Comparison of ENCODE assay signal across 15 mouse cellular contexts in genomic region chr2:115757685-115758084, GRCm38 (mm10).
A peak's percentile ranks its signal among the peaks of the same experiment; 100 is the strongest.
DNase-seq lines count a peak whose midpoint lies in the region; ATAC-seq and TF ChIP-seq lines count a peak whose summit lies in the region.
"Had no signal": no experiment of that assay in that cellular context is flagged by ENCODE, and none has a peak within 500 bp of the region (broad histone marks: within the 10 kb centered on the region; RNA-seq: fewer than 3 reads in every experiment).

No protein-coding gene starts in this region.

- no peaks in the 10 kb centered on the region for H3K36me3 ChIP-seq in liver, adult 2 months (ENCODE audit: control insufficient read depth, insufficient read depth, low read length)
- H3K36me3 ChIP-seq in liver, embryonic 11.5 days (ENCODE audit: control insufficient read depth, insufficient read depth, low read length): no peaks in the 10 kb centered on the region
- H3K36me3 ChIP-seq in heart, embryonic 12.5 days: no peaks in the 10 kb centered on the region
- no peaks in the 10 kb centered on the region for H3K36me3 ChIP-seq in stomach, embryonic 16.5 days (ENCODE audit: control insufficient read depth, insufficient read depth, low read length)
- no peaks in the 10 kb centered on the region for H3K36me3 ChIP-seq in forebrain, embryonic 10.5 days (replicated peaks)
- H3K36me3 ChIP-seq: embryonic facial prominence, embryonic 13.5 days; hindbrain, embryonic 10.5 days; limb, embryonic 12.5 days; midbrain, embryonic 10.5 days had no signal

- intact Hi-C loops in heart, postnatal 14 days (cut with DNase I): no loop called here

- peak; percentile 47 for DNase-seq in liver, adult 2 months (ENCODE audit: extremely low read depth, low read depth, low spot score)
- no peak for DNase-seq in liver, embryonic 11.5 days (ENCODE audit: low spot score)
- DNase-seq in heart, postnatal 14 days: peak; percentile 11 to 38
- no peak for DNase-seq in cerebellum, adult 9-11 months
- DNase-seq in forebrain, embryonic 10.5 days (ENCODE audit: extremely low spot score, low spot score): no peak
- DNase-seq: adrenal gland, postnatal 36 days; cerebellum, postnatal 36 days; spleen, adult 18-20 months had no signal

- H3K79me2 ChIP-seq in liver, adult 2 months (ENCODE audit: control insufficient read depth, insufficient read depth, low read length): no peaks in the 10 kb centered on the region

- no peaks in the 10 kb centered on the region for H3K27me3 ChIP-seq in liver, adult 2 months (ENCODE audit: control insufficient read depth, insufficient read depth, low read length)
- H3K27me3 ChIP-seq in liver, embryonic 11.5 days (replicated peaks; ENCODE audit: control insufficient read depth, insufficient read depth, low read length): no peaks in the 10 kb centered on the region
- no peaks in the 10 kb centered on the region for H3K27me3 ChIP-seq in heart, embryonic 12.5 days (replicated peaks)
- no peaks in the 10 kb centered on the region for H3K27me3 ChIP-seq in stomach, embryonic 16.5 days (ENCODE audit: control insufficient read depth, insufficient read depth, low read length)
- H3K27me3 ChIP-seq in forebrain, embryonic 10.5 days (ENCODE audit: poor library complexity, severe bottlenecking): peaks cover 9% of the 10 kb centered on the region
- H3K27me3 ChIP-seq: embryonic facial prominence, embryonic 13.5 days had no signal

- peaks cover 8% of the 10 kb centered on the region for H3K4me1 ChIP-seq in liver, adult 2 months (ENCODE audit: control insufficient read depth, insufficient read depth, low read length)
- H3K4me1 ChIP-seq in liver, embryonic 11.5 days (replicated peaks; ENCODE audit: control insufficient read depth, insufficient read depth, low read length): 0 out of 2 replicates have a peak, but pooled peaks cover 7% of the 10 kb centered on the region
- H3K4me1 ChIP-seq in heart, embryonic 12.5 days (replicated peaks): peaks cover 23% of the 10 kb centered on the region
- H3K4me1 ChIP-seq in stomach, embryonic 16.5 days (ENCODE audit: control insufficient read depth, insufficient read depth, low read length): peaks cover 12% of the 10 kb centered on the region
- H3K4me1 ChIP-seq in forebrain, embryonic 10.5 days: peaks cover 9% of the 10 kb centered on the region
- H3K4me1 ChIP-seq: embryonic facial prominence, embryonic 13.5 days had no signal

- no peaks in the 10 kb centered on the region for H3K9me3 ChIP-seq in liver, embryonic 11.5 days (ENCODE audit: control insufficient read depth, low read length)
- H3K9me3 ChIP-seq in heart, embryonic 12.5 days (replicated peaks): no peaks in the 10 kb centered on the region
- H3K9me3 ChIP-seq in stomach, embryonic 16.5 days (replicated peaks; ENCODE audit: control insufficient read depth, low read length): no peaks in the 10 kb centered on the region
- H3K9me3 ChIP-seq in forebrain, embryonic 10.5 days: no peaks in the 10 kb centered on the region
- H3K9me3 ChIP-seq: embryonic facial prominence, embryonic 13.5 days; hindbrain, embryonic 10.5 days; limb, embryonic 12.5 days; midbrain, embryonic 10.5 days had no signal

- H3K9ac ChIP-seq in liver, adult 2 months (ENCODE audit: low read depth, low read length): no peak overlapping the region
- no peak overlapping the region for H3K9ac ChIP-seq in liver, embryonic 11.5 days (ENCODE audit: low read depth, low read length)
- no peak overlapping the region for H3K9ac ChIP-seq in heart, embryonic 12.5 days
- peak overlapping the region; percentile 21; the same call in 1 of the 2 replicates for H3K9ac ChIP-seq in stomach, embryonic 16.5 days (ENCODE audit: low read length)
- H3K9ac ChIP-seq: embryonic facial prominence, embryonic 13.5 days; limb, embryonic 12.5 days had no signal

- TF ChIP-seq CTCF in liver, adult 2 months (IDR thresholded peaks at IDR 0.05; ENCODE audit: low read depth, low read length): no peak

- 51% methylated on average over 6 of the region's 6 CpGs for WGBS in liver, adult 2 months
- 57% methylated on average over 6 of the region's 6 CpGs for WGBS in liver, embryonic 11.5 days
- 31% methylated on average over 6 of the region's 6 CpGs for WGBS in heart, embryonic 12.5 days
- 29% methylated on average over 6 of the region's 6 CpGs for WGBS in stomach, embryonic 16.5 days
- 72% methylated on average over 6 of the region's 6 CpGs for WGBS in forebrain, embryonic 10.5 days

- no peak overlapping the region for H3K4me2 ChIP-seq in liver, embryonic 11.5 days
- no peak overlapping the region; the same call in 1 of the 2 replicates for H3K4me2 ChIP-seq in heart, embryonic 12.5 days
- H3K4me2 ChIP-seq in stomach, embryonic 16.5 days (ENCODE audit: low read depth, low read length): peak overlapping the region; percentile 29; the same call in 1 of the 2 replicates
- H3K4me2 ChIP-seq: embryonic facial prominence, embryonic 13.5 days; limb, embryonic 12.5 days had no signal

- ATAC-seq in liver, embryonic 11.5 days (replicated peaks; ENCODE audit: low FRiP score): no peak
- ATAC-seq in heart, embryonic 12.5 days (ENCODE audit: insufficient number of reproducible peaks, low FRiP score): no peak
- ATAC-seq in stomach, embryonic 16.5 days (ENCODE audit: insufficient read depth, low FRiP score): no peak
- ATAC-seq: CD4-positive, CD25-positive, alpha-beta regulatory T cell, adult 4 months had no signal

- no peak overlapping the region for H3K27ac ChIP-seq in liver, adult 2 months (replicated peaks; ENCODE audit: insufficient read depth, low read depth, low read length)
- no peak overlapping the region for H3K27ac ChIP-seq in liver, embryonic 11.5 days (ENCODE audit: low read depth, low read length)
- peak overlapping the region; percentile 52; the same call in 1 of the 2 replicates for H3K27ac ChIP-seq in heart, embryonic 12.5 days (ENCODE audit: poor library complexity, severe bottlenecking)
- peak overlapping the region; percentile 58 for H3K27ac ChIP-seq in stomach, embryonic 16.5 days (ENCODE audit: low read length)
- H3K27ac ChIP-seq in forebrain, embryonic 10.5 days: no peak overlapping the region
- H3K27ac ChIP-seq: embryonic facial prominence, embryonic 13.5 days; hindbrain, embryonic 10.5 days; limb, embryonic 12.5 days; midbrain, embryonic 10.5 days had no signal

- no peak for TF ChIP-seq POLR2A in liver, adult 2 months (IDR thresholded peaks at IDR 0.05; ENCODE audit: extremely low read depth, insufficient read depth, low read length)

- no peak overlapping the region for H3K4me3 ChIP-seq in liver, adult 2 months (ENCODE audit: insufficient read depth, low read depth, low read length)
- H3K4me3 ChIP-seq in liver, embryonic 11.5 days (ENCODE audit: low read depth, low read length): no peak overlapping the region
- no peak overlapping the region for H3K4me3 ChIP-seq in heart, embryonic 12.5 days
- no peak overlapping the region for H3K4me3 ChIP-seq in stomach, embryonic 16.5 days (replicated peaks; ENCODE audit: low read length)
- H3K4me3 ChIP-seq in forebrain, embryonic 10.5 days: no peak overlapping the region
- H3K4me3 ChIP-seq: embryonic facial prominence, embryonic 13.5 days; hindbrain, embryonic 10.5 days; limb, embryonic 12.5 days; midbrain, embryonic 10.5 days had no signal

Comparison
In these comparisons a context has a peak if more than half of its experiments do, and no peak if none do; other contexts are left out.
1. DNase-seq: peak in liver, adult 2 months (single experiment) and heart, postnatal 14 days (2 of 2); none in liver, embryonic 11.5 days (single experiment), cerebellum, adult 9-11 months (single experiment) and forebrain, embryonic 10.5 days (single experiment).
2. H3K27ac ChIP-seq: peak in heart, embryonic 12.5 days (single experiment) and stomach, embryonic 16.5 days (single experiment); none in liver, adult 2 months (single experiment), liver, embryonic 11.5 days (single experiment) and forebrain, embryonic 10.5 days (single experiment).